Mouse (Mus musculus) brown adipose tissue, adult 24 weeks (tissue): Measurements from ENCODE around the gene Cd40. TPM values are rescaled to one million over a fixed set of nuclear protein-coding genes. Genes with fewer than 3 reads are reported as not detected.
A peak's percentile ranks its signal among the peaks of the same experiment; 100 is the strongest.

ENCODE experiments used
- H3K27ac ChIP-seq: fragments of 200-500 bp; replicated peaks from 2 replicates; pipeline ENCODE4 v1.5.1; 2012; ENCODE audit warnings: low read depth, mild to moderate bottlenecking, low read length
- H3K4me1 ChIP-seq: fragments of 200-500 bp; 2 replicates; pipeline ENCODE4 v1.6.1; 2012; ENCODE audit warnings: low read length, mixed read lengths; ENCODE audit not compliant: control insufficient read depth, insufficient read depth, insufficient read length
- H3K4me3 ChIP-seq: fragments of 200-500 bp; 2 replicates; pipeline ENCODE4 v1.5.1; 2012; ENCODE audit warnings: low read depth, mild to moderate bottlenecking, low read length, moderate library complexity; ENCODE audit not compliant: insufficient read depth
- polyA plus RNA-seq: library from polyadenylated mRNA; stranded (reverse); fragments of >200 nt; gene quantifications from 2 replicates; pipeline ENCODE4 v1.2.4, GENCODE M21; 2012; ENCODE audit not compliant: missing spikeins, insufficient read depth, insufficient read length

The Cd40 gene
- polyA plus RNA-seq, 1 experiment, result 1.2 TPM

DNA sequence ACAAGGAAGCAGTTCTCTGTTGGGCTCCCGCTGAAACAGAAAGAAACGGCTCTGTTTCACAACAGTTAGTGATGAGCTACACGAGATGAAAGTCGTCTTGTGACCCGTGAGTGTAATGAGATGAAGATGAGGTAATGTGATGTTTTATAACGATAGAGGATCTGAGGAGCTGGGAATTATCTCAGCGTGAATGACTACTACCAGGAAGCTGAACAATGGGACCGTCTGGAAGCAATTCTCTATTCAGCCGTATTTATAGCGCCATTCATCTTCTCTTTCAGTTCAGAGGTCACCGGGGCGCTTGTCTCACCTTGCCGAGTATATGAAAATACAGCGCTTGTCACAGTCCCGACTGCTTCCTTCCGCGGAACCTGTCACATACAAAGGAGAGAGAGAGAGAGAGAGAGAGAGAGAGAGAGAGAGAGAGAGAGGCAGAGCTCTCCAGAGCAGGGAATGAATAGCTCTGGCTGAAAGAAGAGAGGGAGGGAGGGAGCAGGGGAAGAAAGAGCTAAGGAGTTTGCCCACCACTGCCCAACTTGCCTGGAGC, 12.3 kb upstream of the Cd40 start:
- Histone ChIP-seq H3K27ac (no peak overlapping the region), H3K4me1 (no peaks in the 10 kb centered on the region)

DNA sequence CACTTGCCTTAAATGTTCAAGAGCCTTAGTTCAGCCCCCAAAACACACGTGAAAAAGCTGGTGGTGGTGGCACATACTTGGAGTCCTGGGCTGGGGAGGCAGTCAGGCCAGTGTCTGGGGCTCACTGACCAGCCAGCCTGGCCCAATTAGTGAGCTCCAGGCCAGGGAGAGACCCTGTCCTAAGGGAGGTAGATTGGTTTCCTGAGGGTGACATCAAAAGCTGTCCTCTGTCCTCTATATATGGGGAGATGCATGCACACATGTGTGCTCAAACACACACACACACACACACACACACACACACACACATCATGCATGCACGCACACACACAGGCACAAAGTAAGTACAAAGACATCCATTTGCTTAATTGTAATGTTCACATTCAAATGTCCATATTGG, 11.7 kb upstream of the Cd40 start:
- no peak overlapping the region for H3K4me3 ChIP-seq
- H3K4me1 ChIP-seq, result no peaks in the 10 kb centered on the region
- H3K27ac ChIP-seq, result no peak overlapping the region

More for the DNA sequence above, 12.3 kb upstream of the Cd40 start:
- no peak overlapping the region for H3K4me3 ChIP-seq

DNA sequence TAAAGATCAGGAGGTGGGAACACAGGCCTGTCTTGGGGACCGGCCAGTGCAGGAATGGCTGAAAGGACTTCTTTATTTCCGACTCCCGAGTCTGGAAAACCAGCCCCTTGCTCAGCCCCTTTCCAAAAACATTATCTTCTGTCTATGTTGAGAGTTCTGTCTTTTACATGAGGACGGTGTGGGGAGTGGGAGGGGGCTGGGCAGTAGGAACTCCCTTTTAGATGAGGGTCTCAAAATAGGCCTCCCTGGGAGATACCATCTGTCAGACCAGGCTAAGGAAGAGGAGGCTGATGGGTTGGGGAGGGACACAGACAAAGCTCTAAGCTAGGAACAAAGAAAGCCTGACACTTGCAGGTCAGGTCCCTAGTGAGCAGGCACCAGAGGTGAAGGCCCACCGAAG, 6.4 kb upstream of the Cd40 start:
- H3K27ac ChIP-seq, result no peak overlapping the region
- H3K4me1 ChIP-seq, result no peaks in the 10 kb centered on the region
- no peak overlapping the region for H3K4me3 ChIP-seq

DNA sequence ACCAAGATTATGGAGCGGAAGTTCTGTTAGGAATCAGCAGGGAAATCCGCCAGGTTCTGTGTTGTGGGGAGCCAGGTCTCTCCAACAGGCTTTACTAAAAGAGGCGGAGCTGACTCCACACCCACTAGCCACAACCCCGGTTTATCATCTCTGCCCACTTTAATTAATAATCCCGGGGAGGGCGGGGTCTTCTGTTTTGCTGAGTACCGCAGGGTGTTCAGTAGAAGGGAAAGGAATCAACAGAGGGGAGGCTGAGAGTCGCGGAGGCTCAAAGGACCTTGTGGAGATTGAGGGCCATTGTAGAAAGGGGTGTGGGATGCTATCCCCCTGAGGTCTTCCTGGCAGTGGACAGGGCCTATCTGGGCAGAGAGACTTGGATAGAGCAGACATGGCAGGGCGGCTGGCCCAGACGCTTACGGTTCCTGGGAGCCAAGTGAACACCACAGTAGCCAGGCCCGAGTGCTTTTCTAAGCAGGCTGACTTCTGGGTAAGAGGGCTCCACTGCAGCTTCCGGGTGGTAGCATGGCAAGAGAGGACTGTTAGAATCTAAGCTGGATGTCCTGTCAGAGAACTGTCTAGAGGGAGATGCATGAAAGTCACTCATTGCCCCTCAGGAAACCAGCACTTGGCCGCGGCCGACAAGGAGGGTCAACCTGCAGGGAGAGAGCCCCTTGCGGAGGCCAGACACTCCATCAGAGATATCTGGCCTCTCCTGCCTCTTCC, 4.4 kb upstream of the Cd40 start:
- Histone ChIP-seq H3K27ac (no peak overlapping the region), H3K4me1 (no peaks in the 10 kb centered on the region), H3K4me3 (no peak overlapping the region)

DNA sequence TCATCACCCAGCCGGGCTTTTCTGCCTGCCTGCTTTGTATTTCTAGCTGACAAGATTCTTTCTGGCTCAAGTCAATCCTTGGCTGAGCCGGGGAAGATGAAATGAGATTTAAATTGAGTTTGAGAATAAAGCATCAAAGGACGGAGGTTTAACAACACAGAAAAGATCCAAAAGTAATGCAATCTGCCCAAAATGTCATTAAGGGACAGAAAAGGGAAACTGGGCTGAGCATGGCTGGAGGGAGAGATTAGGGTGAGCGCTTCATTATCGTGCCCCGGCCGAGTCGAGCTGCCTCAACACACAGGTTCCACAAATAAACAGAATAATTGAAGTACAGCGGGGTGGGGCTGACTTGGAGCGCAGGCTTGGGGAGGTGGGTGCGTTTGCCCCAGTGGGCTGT, 3.9 kb upstream of the Cd40 start:
- no peak overlapping the region for H3K4me3 ChIP-seq
- H3K4me1 ChIP-seq, result no peaks in the 10 kb centered on the region
- H3K27ac ChIP-seq, result no peak overlapping the region

DNA sequence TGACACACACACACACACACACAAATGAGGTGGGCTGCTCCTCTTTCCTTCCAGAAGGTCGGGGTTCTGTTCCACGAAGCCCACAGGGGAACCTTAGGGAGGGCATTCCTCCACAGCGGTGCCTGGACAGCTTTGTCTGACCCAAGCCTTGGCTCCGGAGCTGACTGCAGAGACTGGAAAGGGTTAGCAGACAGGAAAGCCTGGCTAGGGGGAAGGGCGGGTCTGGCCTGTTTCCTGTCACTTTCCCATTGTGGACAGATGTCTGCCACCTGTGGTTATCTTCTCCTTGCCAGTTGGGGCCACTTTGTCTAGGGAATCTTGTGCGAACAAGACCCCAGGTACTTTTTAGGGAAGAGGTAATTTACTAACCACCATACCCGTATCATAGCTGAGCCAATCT, 478 bp downstream of the Cd40 start:
- Histone ChIP-seq H3K27ac (no peak overlapping the region), H3K4me1 (no peaks in the 10 kb centered on the region), H3K4me3 (peak overlapping the region; percentile 53)

DNA sequence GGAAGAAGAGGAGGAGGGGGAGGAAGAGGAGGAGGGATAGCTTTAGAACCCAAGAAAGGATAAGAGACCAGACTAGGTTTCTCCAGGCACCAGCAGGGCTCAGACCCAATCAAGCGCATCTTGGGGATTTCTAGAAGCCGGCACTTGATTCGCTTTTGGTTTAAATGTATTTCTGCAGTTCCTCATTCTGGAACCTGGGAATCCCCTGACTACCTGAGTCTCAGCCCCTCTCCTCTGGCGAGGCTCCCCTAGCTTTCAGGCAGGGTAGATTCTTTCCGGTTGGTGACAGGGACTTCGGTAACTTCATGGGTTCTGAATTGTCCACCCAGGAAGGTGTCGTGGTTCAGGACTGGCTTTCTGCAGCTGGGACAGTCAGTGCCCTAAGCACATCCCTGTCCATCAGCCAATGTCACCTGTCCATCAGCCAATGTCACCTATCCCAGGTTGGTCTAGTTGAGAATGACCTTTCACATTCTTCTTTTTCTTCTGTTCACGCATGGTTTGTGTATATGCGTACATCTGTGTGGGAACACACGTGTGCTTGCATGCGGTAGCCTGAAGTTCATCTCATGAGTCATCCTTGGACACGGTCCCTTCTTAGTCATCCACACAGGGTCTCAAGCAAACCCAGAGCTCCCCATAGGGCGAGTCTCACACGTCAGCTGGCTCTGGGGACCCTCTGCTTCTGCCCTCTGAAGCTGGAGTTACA, 1.1 kb downstream of the Cd40 start:
- no peaks in the 10 kb centered on the region for H3K4me1 ChIP-seq

DNA sequence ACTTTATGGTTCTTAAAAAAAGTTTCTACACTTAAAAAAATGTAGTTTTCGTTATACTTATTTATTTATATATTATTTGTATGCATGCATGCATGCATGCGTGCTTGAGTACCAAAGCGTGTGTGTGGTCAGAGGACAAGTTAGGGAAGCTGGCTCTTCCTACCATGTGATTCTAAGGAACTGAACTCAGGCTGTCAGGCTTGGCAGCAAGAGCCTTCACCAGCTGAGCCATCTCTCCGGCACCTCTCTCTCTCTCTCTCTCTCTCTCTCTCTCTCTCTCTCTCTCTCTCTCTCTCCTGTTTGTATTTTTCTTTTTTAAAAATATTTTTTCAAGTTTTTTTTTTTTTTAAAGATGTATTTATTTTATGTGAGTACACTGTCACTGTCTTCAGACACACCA, 4.5 kb downstream of the Cd40 start:
- Histone ChIP-seq H3K27ac (no peak overlapping the region), H3K4me3 (no peak overlapping the region), H3K4me1 (no peaks in the 10 kb centered on the region)

More for the DNA sequence above, 1.1 kb downstream of the Cd40 start:
- H3K4me3 ChIP-seq, result peak overlapping the region; percentile 53
- no peak overlapping the region for H3K27ac ChIP-seq

DNA sequence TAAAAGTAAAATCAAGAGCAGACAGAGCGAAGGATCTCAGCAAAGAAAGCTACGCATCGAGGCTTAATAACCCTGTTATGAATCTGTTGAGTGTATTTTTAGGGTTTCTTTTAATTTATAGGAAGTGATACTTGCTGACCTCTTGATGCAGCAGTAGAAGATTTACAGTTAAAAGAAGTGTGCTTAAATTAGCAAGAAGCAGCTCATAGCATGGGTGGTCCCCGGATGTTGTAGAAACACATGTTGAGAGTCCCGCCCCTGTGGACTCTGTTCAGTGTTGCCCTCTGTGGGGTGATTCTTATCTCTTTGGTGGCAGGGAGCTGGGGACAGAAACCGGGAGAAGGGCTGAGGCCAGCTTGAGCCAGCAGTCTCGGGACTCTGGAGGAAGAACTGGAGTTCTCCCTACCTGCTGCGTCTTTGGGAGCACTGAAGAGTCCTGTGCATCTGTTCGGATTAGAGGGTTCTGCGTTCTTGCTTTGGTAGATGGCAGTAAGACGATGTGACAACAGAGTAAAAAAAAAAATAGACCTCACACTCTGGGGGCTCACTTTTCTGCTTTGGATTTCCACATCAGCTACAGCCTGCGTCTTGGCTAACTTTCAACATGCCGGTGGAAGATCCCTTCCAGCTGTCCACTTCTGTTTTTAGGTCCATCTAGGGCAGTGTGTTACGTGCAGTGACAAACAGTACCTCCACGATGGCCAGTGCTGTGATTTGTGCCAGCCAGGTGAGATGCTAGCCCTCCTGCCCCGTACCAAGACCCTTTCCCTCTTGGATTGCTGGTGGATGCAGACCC, 6.4 kb downstream of the Cd40 start:
- Histone ChIP-seq H3K27ac (no peak overlapping the region), H3K4me3 (no peak overlapping the region), H3K4me1 (no peaks in the 10 kb centered on the region)

DNA sequence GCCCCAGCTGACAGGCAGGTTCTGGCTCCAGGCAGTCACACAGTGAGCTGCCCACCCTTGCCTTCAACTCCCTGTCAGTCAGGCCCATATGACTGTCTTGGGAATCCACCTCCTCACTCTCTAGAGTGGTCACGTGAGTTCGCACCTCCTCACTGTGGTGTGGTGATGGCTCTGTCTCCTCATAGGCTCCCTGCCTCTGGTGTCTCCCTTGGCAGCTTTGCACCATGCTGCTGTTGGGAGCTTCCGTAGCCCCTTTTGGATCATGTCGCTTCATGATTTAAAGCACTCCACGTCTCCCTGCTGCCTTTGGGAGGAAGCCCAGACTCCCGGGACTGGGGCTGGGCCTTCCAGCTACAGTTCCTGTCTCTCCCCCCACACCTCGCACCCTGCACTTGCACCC, 9.1 kb downstream of the Cd40 start:
- H3K4me1 ChIP-seq, result no peaks in the 10 kb centered on the region
- no peak overlapping the region for H3K4me3 ChIP-seq
- H3K27ac ChIP-seq, result no peak overlapping the region

DNA sequence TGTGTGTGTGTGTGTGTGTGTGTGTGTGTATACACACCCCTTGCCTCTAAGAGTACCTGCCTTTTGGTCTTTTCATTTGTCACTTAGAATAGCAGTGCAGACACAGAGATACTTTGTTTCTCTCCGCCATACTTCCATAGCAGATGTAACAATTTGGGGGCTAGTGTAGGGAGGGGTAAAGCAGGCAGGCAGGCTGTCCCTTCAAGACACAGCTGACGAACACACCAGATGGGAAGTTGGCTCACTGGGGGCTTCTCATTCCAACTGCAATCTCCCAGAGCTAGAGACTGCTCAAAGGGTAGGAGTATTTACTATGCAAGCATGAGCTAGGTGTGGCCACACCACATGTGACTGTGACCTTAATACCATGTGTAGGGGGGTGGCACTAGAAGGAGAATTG, 13.4 kb downstream of the Cd40 start:
- no peaks in the 10 kb centered on the region for H3K4me1 ChIP-seq
- H3K27ac ChIP-seq, result no peak overlapping the region
- no peak overlapping the region for H3K4me3 ChIP-seq

DNA sequence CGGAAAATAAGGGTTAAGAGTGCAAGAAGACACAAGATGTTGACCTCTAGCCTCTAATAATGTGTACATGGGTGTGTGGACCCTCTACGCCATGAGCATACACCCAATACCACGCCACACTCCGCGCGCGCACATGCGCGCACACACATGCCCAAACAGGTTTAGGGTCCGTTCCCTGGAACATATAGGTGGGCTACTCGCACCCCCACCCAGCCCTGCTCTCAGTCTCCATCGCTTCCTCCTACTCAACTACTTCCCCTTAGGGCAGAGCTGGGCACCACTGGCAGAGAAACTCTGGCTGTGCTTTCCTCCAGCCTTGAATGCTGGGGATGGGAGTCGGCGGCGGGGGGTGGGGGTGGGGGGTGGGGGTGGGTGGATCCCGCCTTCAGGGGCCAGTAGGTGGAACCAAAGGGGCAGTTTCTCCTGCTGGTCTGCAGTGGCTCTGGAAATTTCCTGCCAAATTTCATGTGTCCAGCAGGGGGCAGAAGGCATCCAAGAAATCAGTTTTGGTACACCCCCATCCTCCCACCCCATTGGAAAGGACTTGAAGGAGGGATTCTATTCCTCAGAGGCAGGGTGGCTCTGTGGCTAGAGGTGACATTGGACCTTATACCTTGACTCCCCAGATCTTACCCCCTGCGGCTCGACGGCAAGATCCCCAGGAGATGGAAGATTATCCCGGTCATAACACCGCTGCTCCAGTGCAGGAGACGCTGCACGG, 14.8 kb downstream of the Cd40 start:
- Histone ChIP-seq H3K4me1 (no peaks in the 10 kb centered on the region), H3K4me3 (no peak overlapping the region), H3K27ac (no peak overlapping the region)

DNA sequence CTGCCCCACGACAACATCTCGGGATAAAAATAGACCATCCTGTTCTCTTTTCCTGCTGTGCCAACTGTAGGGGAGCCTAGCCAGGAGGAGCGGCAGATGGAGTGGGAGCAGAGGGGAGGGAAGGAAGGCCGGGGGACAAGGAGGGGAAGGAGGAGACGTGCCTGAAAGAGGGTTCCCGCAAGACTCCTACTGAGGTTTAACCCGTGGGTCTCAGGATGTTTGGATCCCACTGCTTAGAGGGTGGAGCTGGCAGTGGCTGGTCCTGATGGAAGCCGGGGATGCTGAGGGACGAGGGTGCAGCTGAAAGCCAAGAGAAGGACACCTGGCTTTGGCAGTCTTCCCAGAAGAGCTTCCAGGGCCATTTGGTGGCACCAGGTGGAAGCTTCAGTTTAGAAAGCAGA, 18.0 kb downstream of the Cd40 start:
- no peaks in the 10 kb centered on the region for H3K4me1 ChIP-seq
- no peak overlapping the region for H3K4me3 ChIP-seq
- H3K27ac ChIP-seq, result no peak overlapping the region

DNA sequence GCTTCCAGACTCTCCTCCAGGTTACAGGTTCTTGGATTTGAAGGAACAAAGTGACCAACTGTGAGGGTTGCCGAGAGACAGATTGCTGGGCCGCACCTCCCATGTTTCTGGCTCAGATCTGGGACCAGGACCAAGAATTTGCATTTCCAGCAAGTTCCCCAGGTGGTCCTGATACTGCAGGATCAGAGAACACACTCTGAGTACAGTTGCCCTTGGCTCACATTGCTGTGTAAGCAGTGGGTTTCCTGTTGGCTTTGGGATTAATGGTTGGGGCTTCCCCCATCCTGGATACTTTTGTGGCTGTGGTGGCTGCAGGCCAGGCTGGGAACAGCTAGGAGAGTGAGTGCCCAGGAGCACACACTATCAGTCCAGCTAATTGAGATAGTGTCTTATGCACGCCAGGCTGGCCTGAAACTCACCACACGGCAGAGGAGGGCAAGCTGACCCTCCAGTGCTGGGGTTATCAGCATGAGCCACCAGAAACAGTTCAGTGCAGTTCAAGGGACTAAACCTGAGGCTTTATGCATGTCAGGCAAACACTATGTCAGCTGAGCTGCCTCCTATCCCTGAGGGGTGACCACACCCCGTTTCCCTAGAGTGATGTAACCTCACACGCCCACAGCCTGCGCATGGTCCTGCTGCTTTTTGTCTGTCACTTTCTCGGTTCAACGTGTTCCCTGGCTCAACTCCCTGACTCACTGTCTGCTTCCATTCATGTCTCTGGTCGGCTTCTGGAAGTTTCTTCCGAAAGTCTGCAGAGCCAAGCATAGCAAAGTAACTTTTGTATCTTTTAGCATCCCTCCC, 18.9 kb downstream of the Cd40 start:
- no peak overlapping the region for H3K27ac ChIP-seq
- H3K4me3 ChIP-seq, result no peak overlapping the region

More for the DNA sequence above, 18.9 kb downstream of the Cd40 start:
- H3K4me1 ChIP-seq, result no peaks in the 10 kb centered on the region
